Mouse (Mus musculus) forebrain, embryonic 11.5 days (tissue): Measurements from ENCODE around the gene Ccdc34. TPM values are rescaled to one million over a fixed set of nuclear protein-coding genes. Genes with fewer than 3 reads are reported as not detected.

Experiments used
- ATAC-seq: fragments of 200-750 bp; cut with Nextera tagmentation; replicated peaks from 2 replicates; pipeline ENCODE4 v1.8.0; 2017; ENCODE audit warnings: moderate TSS enrichment; ENCODE audit not compliant: low FRiP score
- DNase-seq: peaks from one replicate; pipeline ENCODE4 v3.0.0-alpha.2; 2017; ENCODE audit warnings: low spot score
- H3K27ac ChIP-seq: fragments of 300-500 bp; sonication (generic); 2 replicates; pipeline ENCODE4 v1.5.1; 2014; ENCODE audit warnings: low read depth, low read length
- H3K27me3 ChIP-seq: fragments of 300-500 bp; sonication (generic); 2 replicates; pipeline ENCODE4 v1.6.1; 2014; ENCODE audit warnings: mild to moderate bottlenecking, low read length, mixed read lengths; ENCODE audit not compliant: control insufficient read depth, insufficient read depth
- H3K36me3 ChIP-seq: fragments of 300-500 bp; sonication (generic); 2 replicates; pipeline ENCODE4 v1.6.1; 2014; ENCODE audit warnings: mild to moderate bottlenecking, low read length, moderate library complexity, mixed read lengths; ENCODE audit not compliant: control insufficient read depth, insufficient read depth
- H3K4me1 ChIP-seq: fragments of 300-500 bp; sonication (generic); replicated peaks from 2 replicates; pipeline ENCODE4 v1.6.1; 2014; ENCODE audit warnings: low read length, mixed read lengths; ENCODE audit not compliant: control insufficient read depth, insufficient read depth
- H3K4me2 ChIP-seq: fragments of 300-500 bp; sonication (generic); 2 replicates; pipeline ENCODE4 v1.6.1; 2014; ENCODE audit warnings: low read depth, mild to moderate bottlenecking, low read length, moderate library complexity, mixed read lengths; ENCODE audit not compliant: severe bottlenecking
- H3K4me3 ChIP-seq: fragments of 300-500 bp; sonication (generic); 2 replicates; pipeline ENCODE4 v1.5.1; 2014; ENCODE audit warnings: low read depth, low read length
- H3K9ac ChIP-seq: fragments of 300-500 bp; sonication (generic); 2 replicates; pipeline ENCODE4 v1.6.1; 2014; ENCODE audit warnings: low read length
- H3K9me3 ChIP-seq: fragments of 300-500 bp; sonication (generic); 2 replicates; pipeline ENCODE4 v1.6.1; 2016; ENCODE audit warnings: low read length, mixed read lengths; ENCODE audit not compliant: control insufficient read depth
- WGBS: fragments of 180-500 bp; shearing (Covaris S2); extraction: QIAGEN DNeasy Blood & Tissue Kit; methylation state at CpG from one replicate; pipeline ENCODE4 v1.1.7; 2014; 5-methylcytosine and 5-hydroxymethylcytosine counted together
- polyA plus RNA-seq: library from polyadenylated mRNA; unstranded; fragments of >200 nt; fragmentation: Nextera tagmentation; extraction: Ambion mirVana; gene quantifications from 2 replicates; pipeline ENCODE4 v1.2.1, GENCODE M21; 2014

Ccdc34 gene
- polyA plus RNA-seq, 1 experiment from 2014 or later, result 60.4 TPM

- H3K4me2 ChIP-seq, result no peak overlapping the region
- H3K27ac ChIP-seq, result no peak overlapping the region
- peaks cover 2% of the 10 kb centered on the region; the same call in 1 of the 2 replicates for H3K4me1 ChIP-seq
- no peak for DNase-seq
- no peak overlapping the region for H3K9ac ChIP-seq
- no peaks in the 10 kb centered on the region for H3K36me3 ChIP-seq
- no peaks in the 10 kb centered on the region for H3K9me3 ChIP-seq
- 62% methylated on average over 4 of the region's 4 CpGs for WGBS
- H3K27me3 ChIP-seq, result no peaks in the 10 kb centered on the region
- H3K4me3 ChIP-seq, result no peak overlapping the region
- no peak for ATAC-seq
These were observed 173.6 kb downstream of the Ccdc34 start for GRCm38 (mm10) chr2:110191186-110191690.

- Histone ChIP-seq H3K27me3 (no peaks in the 10 kb centered on the region), H3K4me2 (no peak overlapping the region), H3K4me1 (peaks cover 2% of the 10 kb centered on the region; the same call in 1 of the 2 replicates), H3K9me3 (no peaks in the 10 kb centered on the region), H3K4me3 (no peak overlapping the region), H3K36me3 (no peaks in the 10 kb centered on the region), H3K27ac (no peak overlapping the region), H3K9ac (no peak overlapping the region)
- ATAC-seq (peak; percentile 67), DNase-seq (no peak)
- WGBS, result 24% methylated on average over 15 of the region's 15 CpGs
These were observed 174.5 kb downstream of the Ccdc34 start for GRCm38 (mm10) chr2:110191965-110192701.

GRCm38 (mm10) chr2:110192702-110193312 lies 175.2 kb downstream of the Ccdc34 start:
- 49% methylated on average over 3 of the region's 3 CpGs for WGBS

GRCm38 (mm10) chr2:110196551-110196950 lies 178.9 kb downstream of the Ccdc34 start:
- no peaks in the 10 kb centered on the region for H3K9me3 ChIP-seq

More at GRCm38 (mm10) chr2:110192702-110193312, 175.2 kb downstream of the Ccdc34 start:
- H3K9ac ChIP-seq, result no peak overlapping the region
- DNase-seq (no peak), ATAC-seq (peak; percentile 49; the same call in 1 of the 2 replicates)
- H3K27me3 ChIP-seq, result no peaks in the 10 kb centered on the region
- no peak overlapping the region for H3K27ac ChIP-seq
- peaks cover 2% of the 10 kb centered on the region; the same call in 1 of the 2 replicates for H3K4me1 ChIP-seq
- no peak overlapping the region for H3K4me3 ChIP-seq
- no peak overlapping the region for H3K4me2 ChIP-seq
- H3K9me3 ChIP-seq, result no peaks in the 10 kb centered on the region
- no peaks in the 10 kb centered on the region for H3K36me3 ChIP-seq

GRCm38 (mm10) chr2:110199648-110200047 lies 182.0 kb downstream of the Ccdc34 start:
- Histone ChIP-seq H3K27me3 (no peaks in the 10 kb centered on the region), H3K4me1 (no peaks in the 10 kb centered on the region), H3K4me2 (no peak overlapping the region), H3K27ac (no peak overlapping the region), H3K36me3 (no peaks in the 10 kb centered on the region), H3K9me3 (no peaks in the 10 kb centered on the region), H3K9ac (no peak overlapping the region), H3K4me3 (no peak overlapping the region)
- DNase-seq (no peak), ATAC-seq (no peak)
- WGBS, result 38% methylated on average over 1 of the region's 1 CpGs

More at GRCm38 (mm10) chr2:110196551-110196950, 178.9 kb downstream of the Ccdc34 start:
- no peak overlapping the region for H3K4me3 ChIP-seq
- H3K27me3 ChIP-seq, result no peaks in the 10 kb centered on the region
- no peak overlapping the region for H3K9ac ChIP-seq
- H3K27ac ChIP-seq, result no peak overlapping the region
- peaks cover 2% of the 10 kb centered on the region; the same call in 1 of the 2 replicates for H3K4me1 ChIP-seq
- H3K36me3 ChIP-seq, result no peaks in the 10 kb centered on the region
- DNase-seq (no peak), ATAC-seq (no peak)
- 85% methylated on average over 2 of the region's 2 CpGs for WGBS
- H3K4me2 ChIP-seq, result no peak overlapping the region

GRCm38 (mm10) chr2:110201770-110202169 lies 184.2 kb downstream of the Ccdc34 start:
- Histone ChIP-seq H3K4me1 (no peaks in the 10 kb centered on the region), H3K4me2 (no peak overlapping the region), H3K27me3 (no peaks in the 10 kb centered on the region), H3K36me3 (no peaks in the 10 kb centered on the region), H3K9ac (no peak overlapping the region), H3K4me3 (no peak overlapping the region), H3K9me3 (no peaks in the 10 kb centered on the region), H3K27ac (no peak overlapping the region)
- 82% methylated on average over 4 of the region's 4 CpGs for WGBS
- no peak for DNase-seq
- no peak for ATAC-seq

GRCm38 (mm10) chr2:110202716-110203497 lies 185.3 kb downstream of the Ccdc34 start:
- DNase-seq (no peak), ATAC-seq (no peak)
- Histone ChIP-seq H3K9ac (no peak overlapping the region), H3K27me3 (no peaks in the 10 kb centered on the region), H3K4me2 (no peak overlapping the region), H3K27ac (no peak overlapping the region), H3K4me1 (no peaks in the 10 kb centered on the region), H3K9me3 (no peaks in the 10 kb centered on the region), H3K36me3 (no peaks in the 10 kb centered on the region), H3K4me3 (no peak overlapping the region)
- WGBS, result 40% methylated on average over 13 of the region's 13 CpGs

GRCm38 (mm10) chr2:110204169-110204568 lies 186.6 kb downstream of the Ccdc34 start:
- Histone ChIP-seq H3K4me1 (no peaks in the 10 kb centered on the region), H3K4me2 (no peak overlapping the region), H3K36me3 (no peaks in the 10 kb centered on the region), H3K27ac (no peak overlapping the region), H3K9ac (no peak overlapping the region), H3K9me3 (no peaks in the 10 kb centered on the region), H3K4me3 (no peak overlapping the region), H3K27me3 (no peaks in the 10 kb centered on the region)
- WGBS, result 76% methylated on average over 4 of the region's 4 CpGs
- DNase-seq, result no peak
- no peak for ATAC-seq
